Comparison of ENCODE assay signal across 8 mouse cellular contexts in the genomic region with DNA sequence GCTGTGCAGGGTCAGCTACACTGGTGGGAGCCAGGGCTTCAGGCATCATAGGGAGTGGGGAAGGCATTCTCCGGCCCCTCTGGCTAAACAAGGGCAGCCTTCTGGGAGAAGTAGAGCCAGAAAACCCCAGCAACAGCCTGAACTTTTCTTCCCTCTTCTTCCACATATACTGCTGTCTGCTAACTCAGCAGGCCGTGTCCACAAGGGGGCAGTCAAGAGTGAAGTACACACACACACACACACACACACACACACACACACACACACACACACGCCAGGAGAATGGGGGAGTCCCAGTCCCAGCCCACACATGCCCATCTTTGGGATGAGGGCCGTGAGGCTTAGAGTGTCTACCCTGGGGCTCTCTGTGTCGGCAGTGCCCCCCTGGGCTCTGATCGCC.
DNase-seq lines count a peak whose midpoint lies in the region; ATAC-seq lines count a peak whose summit lies in the region.

No protein-coding gene starts in this region.

- 0 out of 2 replicates have a peak, but pooled peaks cover 3% of the 10 kb centered on the region for H3K4me1 ChIP-seq in forebrain, embryonic 10.5 days
- H3K4me1 ChIP-seq in forebrain, embryonic 14.5 days (ENCODE audit: control insufficient read depth, insufficient read depth, low read length) = no peaks in the 10 kb centered on the region
- no peaks in the 10 kb centered on the region for H3K4me1 ChIP-seq in embryonic facial prominence, embryonic 11.5 days (ENCODE audit: control insufficient read depth, insufficient read depth, low read length)
- 0 out of 2 replicates have a peak, but pooled peaks cover 4% of the 10 kb centered on the region for H3K4me1 ChIP-seq in stomach, embryonic 15.5 days
- no peaks in the 10 kb centered on the region for H3K4me1 ChIP-seq in forebrain, embryonic 13.5 days

- DNase-seq in forebrain, embryonic 10.5 days (ENCODE audit: extremely low spot score, low spot score) = no peak
- DNase-seq in forebrain, embryonic 14.5 days (ENCODE audit: low spot score) = no peak
- DNase-seq in right cerebral cortex, postnatal 14 days = peak; percentile 53
- no peak for DNase-seq in right cerebral cortex, adult 2 months (ENCODE audit: low spot score in 2 of 2)
- peak; percentile 39 for DNase-seq in embryonic facial prominence, embryonic 11.5 days (ENCODE audit: low spot score)
- DNase-seq in ovary, postnatal 10 days (ENCODE audit: low spot score) = no peak

- 73% methylated on average over 6 of the region's 6 CpGs for WGBS in forebrain, embryonic 10.5 days
- WGBS in forebrain, embryonic 14.5 days = 80% methylated on average over 6 of the region's 6 CpGs
- 67% methylated on average over 6 of the region's 6 CpGs for WGBS in embryonic facial prominence, embryonic 11.5 days
- WGBS in stomach, embryonic 15.5 days = 81% methylated on average over 6 of the region's 6 CpGs
- WGBS in forebrain, embryonic 13.5 days = 76% methylated on average over 6 of the region's 6 CpGs

- no peak overlapping the region for H3K4me3 ChIP-seq in forebrain, embryonic 10.5 days
- no peak overlapping the region for H3K4me3 ChIP-seq in forebrain, embryonic 14.5 days (ENCODE audit: low read depth, low read length)
- H3K4me3 ChIP-seq in embryonic facial prominence, embryonic 11.5 days (ENCODE audit: low read depth, low read length) = no peak overlapping the region
- no peak overlapping the region for H3K4me3 ChIP-seq in stomach, embryonic 15.5 days (replicated peaks)
- H3K4me3 ChIP-seq in forebrain, embryonic 13.5 days = no peak overlapping the region

- no peak overlapping the region for H3K4me2 ChIP-seq in forebrain, embryonic 14.5 days (ENCODE audit: low read length)
- H3K4me2 ChIP-seq in embryonic facial prominence, embryonic 11.5 days (ENCODE audit: low read depth, low read length) = no peak overlapping the region
- no peak overlapping the region for H3K4me2 ChIP-seq in stomach, embryonic 15.5 days
- H3K4me2 ChIP-seq in forebrain, embryonic 13.5 days = no peak overlapping the region

- no peaks in the 10 kb centered on the region for H3K9me3 ChIP-seq in forebrain, embryonic 10.5 days
- H3K9me3 ChIP-seq in forebrain, embryonic 14.5 days (replicated peaks; ENCODE audit: control insufficient read depth, low read length) = no peaks in the 10 kb centered on the region
- H3K9me3 ChIP-seq in embryonic facial prominence, embryonic 11.5 days (replicated peaks; ENCODE audit: control insufficient read depth, low read length) = no peaks in the 10 kb centered on the region
- no peaks in the 10 kb centered on the region for H3K9me3 ChIP-seq in stomach, embryonic 15.5 days
- H3K9me3 ChIP-seq in forebrain, embryonic 13.5 days (replicated peaks) = no peaks in the 10 kb centered on the region

- 0 out of 2 replicates have a peak, but pooled peaks cover 3% of the 10 kb centered on the region for H3K36me3 ChIP-seq in forebrain, embryonic 10.5 days (replicated peaks)
- H3K36me3 ChIP-seq in forebrain, embryonic 14.5 days (ENCODE audit: control insufficient read depth, insufficient read depth, low read length) = no peaks in the 10 kb centered on the region
- no peaks in the 10 kb centered on the region for H3K36me3 ChIP-seq in embryonic facial prominence, embryonic 11.5 days (replicated peaks; ENCODE audit: control insufficient read depth, insufficient read depth, low read depth, low read length)
- H3K36me3 ChIP-seq in stomach, embryonic 15.5 days = no peaks in the 10 kb centered on the region
- no peaks in the 10 kb centered on the region for H3K36me3 ChIP-seq in forebrain, embryonic 13.5 days (ENCODE audit: poor library complexity, severe bottlenecking)

- 0 out of 2 replicates have a peak overlapping the region, but pooled peaks have one; percentile 20 for H3K27ac ChIP-seq in forebrain, embryonic 10.5 days
- H3K27ac ChIP-seq in forebrain, embryonic 14.5 days (ENCODE audit: low read depth, low read length) = no peak overlapping the region
- H3K27ac ChIP-seq in embryonic facial prominence, embryonic 11.5 days (replicated peaks; ENCODE audit: low read depth, low read length) = no peak overlapping the region
- H3K27ac ChIP-seq in stomach, embryonic 15.5 days = peak overlapping the region; percentile 59; the same call in 1 of the 2 replicates
- no peak overlapping the region for H3K27ac ChIP-seq in forebrain, embryonic 13.5 days

- H3K9ac ChIP-seq in forebrain, embryonic 14.5 days (ENCODE audit: low read length) = no peak overlapping the region
- no peak overlapping the region for H3K9ac ChIP-seq in embryonic facial prominence, embryonic 11.5 days (replicated peaks; ENCODE audit: low read length)
- no peak overlapping the region for H3K9ac ChIP-seq in stomach, embryonic 15.5 days
- no peak overlapping the region for H3K9ac ChIP-seq in forebrain, embryonic 13.5 days

- ATAC-seq in forebrain, embryonic 14.5 days = no peak
- no peak for ATAC-seq in embryonic facial prominence, embryonic 11.5 days (replicated peaks; ENCODE audit: insufficient number of reproducible peaks, low FRiP score, low TSS enrichment, low read depth)
- ATAC-seq in stomach, embryonic 15.5 days (ENCODE audit: insufficient read depth, low FRiP score, low read depth) = no peak
- ATAC-seq in forebrain, embryonic 13.5 days = no peak

- peaks cover 5% of the 10 kb centered on the region for H3K27me3 ChIP-seq in forebrain, embryonic 10.5 days (ENCODE audit: poor library complexity, severe bottlenecking)
- no peaks in the 10 kb centered on the region for H3K27me3 ChIP-seq in forebrain, embryonic 14.5 days (replicated peaks; ENCODE audit: control insufficient read depth, insufficient read depth, low read length)
- H3K27me3 ChIP-seq in embryonic facial prominence, embryonic 11.5 days (ENCODE audit: control insufficient read depth, insufficient read depth, low read length) = no peaks in the 10 kb centered on the region
- H3K27me3 ChIP-seq in stomach, embryonic 15.5 days (replicated peaks) = no peaks in the 10 kb centered on the region
- H3K27me3 ChIP-seq in forebrain, embryonic 13.5 days = no peaks in the 10 kb centered on the region

Comparison
In these comparisons a context has a peak if more than half of its experiments do, and no peak if none do; other contexts are left out.
1. DNase-seq: peak in right cerebral cortex, postnatal 14 days (single experiment) and embryonic facial prominence, embryonic 11.5 days (single experiment); none in forebrain, embryonic 10.5 days (single experiment), forebrain, embryonic 14.5 days (single experiment), right cerebral cortex, adult 2 months (0 of 2) and ovary, postnatal 10 days (single experiment).
2. H3K27ac ChIP-seq: peak in forebrain, embryonic 10.5 days (single experiment) and stomach, embryonic 15.5 days (single experiment); none in forebrain, embryonic 14.5 days (single experiment), embryonic facial prominence, embryonic 11.5 days (single experiment) and forebrain, embryonic 13.5 days (single experiment).